Mouse (Mus musculus) ovary, postnatal 10 days (tissue): Measurements from ENCODE around the gene Ntmt1.
A peak's percentile ranks its signal among the peaks of the same experiment; 100 is the strongest.

Experiments used
- DNase-seq: peaks from one replicate; pipeline ENCODE4 v3.0.0; 2022; ENCODE audit warnings: low spot score

Ntmt1 gene

GRCm38 (mm10) chr2:30784078-30784994 is 23.3 kb upstream of the Ntmt1 start:
- no peak for DNase-seq

GRCm38 (mm10) chr2:30787466-30787865 is 20.2 kb upstream of the Ntmt1 start:
- no peak for DNase-seq

GRCm38 (mm10) chr2:30792061-30792460 is 15.6 kb upstream of the Ntmt1 start:
- no peak for DNase-seq

- DNase-seq, result peak; percentile 100
Measured at GRCm38 (mm10) chr2:30794179-30795108, 13.2 kb upstream of the Ntmt1 start.

- DNase-seq, result no peak
Measured at GRCm38 (mm10) chr2:30795271-30795888, 12.2 kb upstream of the Ntmt1 start.

GRCm38 (mm10) chr2:30795889-30796275 is 11.7 kb upstream of the Ntmt1 start:
- DNase-seq, result no peak

- DNase-seq, result peak; percentile 35
Measured at GRCm38 (mm10) chr2:30796382-30796781, 11.2 kb upstream of the Ntmt1 start.

GRCm38 (mm10) chr2:30799456-30799855 is 8.2 kb upstream of the Ntmt1 start:
- no peak for DNase-seq

GRCm38 (mm10) chr2:30800671-30801066 is 7.0 kb upstream of the Ntmt1 start:
- no peak for DNase-seq

- no peak for DNase-seq
Measured at GRCm38 (mm10) chr2:30801067-30801852, 6.4 kb upstream of the Ntmt1 start.

GRCm38 (mm10) chr2:30803604-30804003 is 4.0 kb upstream of the Ntmt1 start, which contains the start of gene 1700001O22Rik:
Gene 1700001O22Rik (minus strand): TSS chr2:30803661.
- no peak for DNase-seq

- DNase-seq, result no peak
Measured at GRCm38 (mm10) chr2:30805983-30806382, 1.6 kb upstream of the Ntmt1 start.

GRCm38 (mm10) chr2:30807147-30807647 is 429 bp upstream of the Ntmt1 start:
- DNase-seq, result no peak

- DNase-seq, result no peak
Measured at GRCm38 (mm10) chr2:30808296-30808655, 650 bp downstream of the Ntmt1 start.

- DNase-seq, result no peak
Measured at GRCm38 (mm10) chr2:30809503-30809902, 1.9 kb downstream of the Ntmt1 start.

GRCm38 (mm10) chr2:30810573-30810972 is 2.9 kb downstream of the Ntmt1 start:
- DNase-seq, result no peak

- DNase-seq, result no peak
Measured at GRCm38 (mm10) chr2:30816383-30816782, 8.8 kb downstream of the Ntmt1 start.

- DNase-seq, result no peak
Measured at GRCm38 (mm10) chr2:30819873-30820272, 12.2 kb downstream of the Ntmt1 start.

GRCm38 (mm10) chr2:30821073-30821472 is 13.4 kb downstream of the Ntmt1 start:
- DNase-seq, result no peak

- no peak for DNase-seq
Measured at GRCm38 (mm10) chr2:30822460-30822859, 14.8 kb downstream of the Ntmt1 start.
